Mouse (Mus musculus) kidney, adult 8-10 months (tissue): ENCODE results near the gene Kcnh3.

Experiments
- DNase-seq, 2 experiments: peaks; one replicate each; pipeline ENCODE4 v3.0.0; 2022

The Kcnh3 gene

GRCm38 (mm10) chr15:99224208-99224911 is at the start of gene Kcnh3:
TSS of gene Kcnh3 (plus strand) at chr15:99224861.
- DNase-seq: peak; percentile 26 to 34

- no peak for DNase-seq
Observed at GRCm38 (mm10) chr15:99179639-99180038, 45.0 kb upstream of the Kcnh3 start.

GRCm38 (mm10) chr15:99184217-99184914 is 40.3 kb upstream of the Kcnh3 start:
- DNase-seq: no peak

- no peak for DNase-seq
Observed at GRCm38 (mm10) chr15:99194358-99194757, 30.3 kb upstream of the Kcnh3 start.

- DNase-seq: no peak
Observed at GRCm38 (mm10) chr15:99195043-99195442, 29.6 kb upstream of the Kcnh3 start.

GRCm38 (mm10) chr15:99198761-99199160 is 25.9 kb upstream of the Kcnh3 start:
- peak; percentile 9 to 51 for DNase-seq

GRCm38 (mm10) chr15:99205959-99206358 is 18.7 kb upstream of the Kcnh3 start:
- DNase-seq: no peak

- DNase-seq: no peak
Observed at GRCm38 (mm10) chr15:99213183-99213582, 11.5 kb upstream of the Kcnh3 start.

- peak; percentile 13 to 35 for DNase-seq
Observed at GRCm38 (mm10) chr15:99214941-99215340, 9.7 kb upstream of the Kcnh3 start.

- no peak for DNase-seq
Observed at GRCm38 (mm10) chr15:99215741-99216463, 8.8 kb upstream of the Kcnh3 start.

- DNase-seq: no peak
Observed at GRCm38 (mm10) chr15:99217630-99218029, 7.0 kb upstream of the Kcnh3 start.

GRCm38 (mm10) chr15:99221315-99221952 is 3.2 kb upstream of the Kcnh3 start:
- no peak for DNase-seq

GRCm38 (mm10) chr15:99222794-99223584 is 1.7 kb upstream of the Kcnh3 start:
- DNase-seq: no peak

- DNase-seq: peak in 1 of 2 experiments; percentile 6
Observed at GRCm38 (mm10) chr15:99223585-99224207, 965 bp upstream of the Kcnh3 start.

GRCm38 (mm10) chr15:99225081-99225810 is 585 bp downstream of the Kcnh3 start:
- no peak for DNase-seq

GRCm38 (mm10) chr15:99226090-99226489 is 1.4 kb downstream of the Kcnh3 start:
- no peak for DNase-seq

GRCm38 (mm10) chr15:99231998-99232397 is 7.3 kb downstream of the Kcnh3 start:
- DNase-seq: no peak

- no peak for DNase-seq
Observed at GRCm38 (mm10) chr15:99233719-99234118, 9.1 kb downstream of the Kcnh3 start.

- no peak for DNase-seq
Observed at GRCm38 (mm10) chr15:99234326-99235010, 9.8 kb downstream of the Kcnh3 start.

- no peak for DNase-seq
Observed at GRCm38 (mm10) chr15:99238006-99238405, 13.3 kb downstream of the Kcnh3 start.

- no peak for DNase-seq
Observed at GRCm38 (mm10) chr15:99240129-99240528, 15.5 kb downstream of the Kcnh3 start.
